In the genomic region with DNA sequence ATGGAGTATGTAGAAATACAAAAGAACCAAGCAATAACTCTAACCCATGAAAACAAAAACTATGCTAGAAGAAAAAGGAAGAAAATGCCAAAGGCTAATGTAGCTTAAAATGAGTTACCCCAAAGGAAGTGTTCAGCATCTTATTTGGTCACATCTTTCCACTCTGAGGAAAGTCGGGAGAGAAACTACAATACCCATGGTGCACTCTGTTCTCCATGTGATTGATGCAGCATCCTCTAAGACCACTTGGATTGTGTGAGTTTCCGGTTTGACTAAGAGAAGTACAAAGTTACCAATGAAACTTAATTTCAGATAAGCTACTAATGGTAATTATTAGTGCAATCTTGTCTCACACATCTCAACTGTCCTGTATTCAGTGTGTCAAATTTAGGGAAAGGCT, we compare ENCODE assay signal across 23 mouse cellular contexts.
DNase-seq lines count a peak whose midpoint lies in the region; ATAC-seq and TF ChIP-seq lines count a peak whose summit lies in the region.
"Had no signal": no experiment of that assay in that cellular context is flagged by ENCODE, and none has a peak within 500 bp of the region (broad histone marks: within the 10 kb centered on the region; RNA-seq: fewer than 3 reads in every experiment).

No protein-coding gene starts in this region.

- dilution Hi-C loops in CH12.LX (cut with MboI; ENCODE audit: extremely low pct_ligation_motif_present, extremely low pct_unique_long_range_greater_than_20kb, low sequenced_read_pairs) = no loop called here

- intact Hi-C loops in gastrocnemius, adult 2 months (cut with DNase I) = no loop called here
- intact Hi-C loops in gastrocnemius, postnatal 14 days (cut with DNase I; ENCODE audit: low total_unique reads) = no loop called here

- no peak overlapping the region for H3K9ac ChIP-seq in neural tube, embryonic 15.5 days (replicated peaks)
- no peak overlapping the region for H3K9ac ChIP-seq in CH12.LX (ENCODE audit: insufficient read depth, low read depth)
- H3K9ac ChIP-seq in ES-E14 (ENCODE audit: insufficient read depth, low read depth, low read length, poor library complexity, severe bottlenecking) = no peak overlapping the region

- WGBS in neural tube, embryonic 15.5 days = 87% methylated on average over 2 of the region's 2 CpGs
- 83% methylated on average over 2 of the region's 2 CpGs for WGBS in forebrain, embryonic 10.5 days

- H3K4me1 ChIP-seq in neural tube, embryonic 15.5 days = peaks cover 9% of the 10 kb centered on the region
- H3K4me1 ChIP-seq in CH12.LX (ENCODE audit: control insufficient read depth in 1 of 2, insufficient read depth in 2 of 2) = no peaks in the 10 kb centered on the region
- no peaks in the 10 kb centered on the region for H3K4me1 ChIP-seq in ES-E14 (ENCODE audit: control insufficient read depth in 2 of 2, insufficient read depth in 2 of 2, low read length in 2 of 2, poor library complexity in 1 of 2)
- peaks cover 23% of the 10 kb centered on the region for H3K4me1 ChIP-seq in forebrain, embryonic 10.5 days

- H3K36me3 ChIP-seq in neural tube, embryonic 15.5 days = no peaks in the 10 kb centered on the region
- H3K36me3 ChIP-seq in CH12.LX (replicated peaks in 1 of 2; ENCODE audit: control insufficient read depth in 1 of 2, insufficient read depth in 1 of 2, low read length in 1 of 2) = no peaks in the 10 kb centered on the region
- no peaks in the 10 kb centered on the region for H3K36me3 ChIP-seq in ES-E14 (ENCODE audit: control insufficient read depth, insufficient read depth, low read length, poor library complexity, severe bottlenecking)
- no peaks in the 10 kb centered on the region for H3K36me3 ChIP-seq in forebrain, embryonic 10.5 days (replicated peaks)
- H3K36me3 ChIP-seq: G1E had no signal

- in situ Hi-C loops in CH12.LX (cut with MboI; ENCODE audit: low pct_ligation_motif_present, low pct_unique_long_range_greater_than_20kb, low sequenced_read_pairs) (no loop called here), ES-E14 (cut with MboI; ENCODE audit: low sequenced_read_pairs in 2 of 2, unreplicated experiment in 2 of 2) (no loop called here)

- no peak for TF ChIP-seq POLR2A in CH12.LX (IDR thresholded peaks at IDR 0.05; ENCODE audit: low read depth, low read length)

- TF ChIP-seq EP300 in CH12.LX (IDR thresholded peaks at IDR 0.05; ENCODE audit: low read length) = no peak

- TF ChIP-seq RAD21 in CH12.LX (IDR thresholded peaks at IDR 0.05; ENCODE audit: low read depth, low read length) = no peak

- no peak overlapping the region for H3K4me3 ChIP-seq in gastrocnemius, adult 2 months
- H3K4me3 ChIP-seq in neural tube, embryonic 15.5 days (replicated peaks) = no peak overlapping the region
- no peak overlapping the region for H3K4me3 ChIP-seq in CH12.LX (replicated peaks in 1 of 3; ENCODE audit: low read depth in 2 of 3, low read length in 2 of 3, poor library complexity in 1 of 3)
- no peak overlapping the region for H3K4me3 ChIP-seq in ES-E14 (ENCODE audit: insufficient read depth in 1 of 2, low read depth in 1 of 2, low read length in 2 of 2, poor library complexity in 1 of 2, severe bottlenecking in 1 of 2)
- H3K4me3 ChIP-seq in forebrain, embryonic 10.5 days = no peak overlapping the region

- no peak for DNase-seq in gastrocnemius, adult 2 months
- no peak for DNase-seq in gastrocnemius, postnatal 14 days
- DNase-seq in neural tube, embryonic 10.5 days (ENCODE audit: extremely low spot score, low spot score) = no peak
- DNase-seq in CH12.LX (ENCODE audit: extremely low read depth) (no peak), ES-E14 (ENCODE audit: low read depth, low spot score) (no peak)
- no peak for DNase-seq in forebrain, embryonic 10.5 days (ENCODE audit: extremely low spot score, low spot score)
- no peak for DNase-seq in cerebellum, postnatal 4 days (ENCODE audit: low spot score in 2 of 2)
- DNase-seq: adrenal gland, adult 2 months; adrenal gland, adult 8-10 months; adrenal gland, postnatal 10 days; adrenal gland, postnatal 14 days; adrenal gland, postnatal 25 days; adrenal gland, postnatal 36 days; B cell, adult 2 months; cerebellum, adult 11 months; cerebellum, adult 11-12 months; cerebellum, adult 18-20 months; cerebellum, adult 2 months had no signal

- TF ChIP-seq CTCF in gastrocnemius, adult 2 months (IDR thresholded peaks at IDR 0.05) = no peak
- no peak for TF ChIP-seq CTCF in CH12.LX (conservative IDR thresholded peaks at IDR 0.05 in 1 of 2, IDR thresholded peaks at IDR 0.05 in 1 of 2; ENCODE audit: low read depth in 2 of 2, low read length in 2 of 2)

- no peaks in the 10 kb centered on the region for H3K9me3 ChIP-seq in neural tube, embryonic 15.5 days (replicated peaks)
- no peaks in the 10 kb centered on the region for H3K9me3 ChIP-seq in CH12.LX (replicated peaks; ENCODE audit: low read length)
- no peaks in the 10 kb centered on the region for H3K9me3 ChIP-seq in ES-E14 (ENCODE audit: control insufficient read depth, insufficient read depth, low read depth, low read length)
- no peaks in the 10 kb centered on the region for H3K9me3 ChIP-seq in forebrain, embryonic 10.5 days
- H3K9me3 ChIP-seq: G1E had no signal

- no peaks in the 10 kb centered on the region for H3K27me3 ChIP-seq in neural tube, embryonic 15.5 days (replicated peaks)
- H3K27me3 ChIP-seq in CH12.LX (replicated peaks) = no peaks in the 10 kb centered on the region
- H3K27me3 ChIP-seq in forebrain, embryonic 10.5 days (ENCODE audit: poor library complexity, severe bottlenecking) = no peaks in the 10 kb centered on the region

- no peak for ATAC-seq in neural tube, embryonic 15.5 days (ENCODE audit: low FRiP score)
- ATAC-seq: activated CD4-positive, CD25-positive, alpha-beta regulatory T cell, adult 4 months; CD4-positive, CD25-positive, alpha-beta regulatory T cell, adult 4 months; Patski had no signal

- no peaks in the 10 kb centered on the region for H3K79me2 ChIP-seq in CH12.LX (replicated peaks; ENCODE audit: control insufficient read depth, extremely low read depth, insufficient read depth, poor library complexity, severe bottlenecking)

- H3K27ac ChIP-seq in gastrocnemius, adult 2 months = 0 out of 2 replicates have a peak overlapping the region, but pooled peaks have one; percentile 1
- 0 out of 2 replicates have a peak overlapping the region, but pooled peaks have one; percentile 33 for H3K27ac ChIP-seq in neural tube, embryonic 15.5 days (replicated peaks)
- H3K27ac ChIP-seq in CH12.LX (ENCODE audit: insufficient read depth, low read depth) = no peak overlapping the region
- no peak overlapping the region for H3K27ac ChIP-seq in ES-E14 (ENCODE audit: insufficient read depth, low read depth, low read length, poor library complexity, severe bottlenecking)
- H3K27ac ChIP-seq in forebrain, embryonic 10.5 days = no peak overlapping the region

- H3K4me2 ChIP-seq in neural tube, embryonic 15.5 days = no peak overlapping the region
- no peak overlapping the region for H3K4me2 ChIP-seq in CH12.LX (ENCODE audit: insufficient read depth, low read depth, poor library complexity, severe bottlenecking)

TF ChIP-seq in CH12.LX, 34 proteins besides CTCF, POLR2A, EP300 and RAD21:
- TF ChIP-seq HCFC1 (IDR thresholded peaks at IDR 0.05; ENCODE audit: low read depth, low read length) = peak; percentile 58
- TF ChIP-seq POLR2AphosphoS2 (IDR thresholded peaks at IDR 0.05; ENCODE audit: low read depth, low read length) = no peak

TF ChIP-seq in ES-E14, 5 proteins besides CTCF, POLR2A, EP300 and RAD21:
- TF ChIP-seq ZC3H11A (IDR thresholded peaks at IDR 0.05; ENCODE audit: borderline replicate concordance, low read depth, low read length) (no peak), HCFC1 (IDR thresholded peaks at IDR 0.05; ENCODE audit: borderline replicate concordance, insufficient read depth, low read length) (peak; percentile 72)

Comparison
In these comparisons a context has a peak if more than half of its experiments do, and no peak if none do; other contexts are left out.
1. H3K27ac ChIP-seq: peak in gastrocnemius, adult 2 months (single experiment) and neural tube, embryonic 15.5 days (single experiment); none in CH12.LX (single experiment), ES-E14 (single experiment) and forebrain, embryonic 10.5 days (single experiment).